Mouse (Mus musculus) heart, postnatal 0 days (tissue): ENCODE measurements around the gene Glo1. TPM values are rescaled to one million over a fixed set of nuclear protein-coding genes. Genes with fewer than 3 reads are reported as not detected.

ENCODE experiments used
- ATAC-seq: fragments of 200-750 bp; cut with Nextera tagmentation; 2 replicates; pipeline ENCODE4 v1.8.0; 2017; ENCODE audit warnings: low read depth, moderate number of reproducible peaks, moderate library complexity; ENCODE audit not compliant: insufficient read depth
- DNase-seq: peaks from one replicate; pipeline ENCODE4 v3.0.0-alpha.2; 2016; ENCODE audit warnings: low spot score
- H3K27ac ChIP-seq: fragments of 300-500 bp; sonication (generic); 2 replicates; pipeline ENCODE4 v1.5.1; 2014; ENCODE audit warnings: low read depth, mild to moderate bottlenecking
- H3K27me3 ChIP-seq: fragments of 300-500 bp; sonication (generic); 2 replicates; pipeline ENCODE4 v1.6.1; 2014; ENCODE audit warnings: low read length, mixed read lengths; ENCODE audit not compliant: control insufficient read depth, insufficient read depth
- H3K36me3 ChIP-seq: fragments of 300-500 bp; sonication (generic); replicated peaks from 2 replicates; pipeline ENCODE4 v1.6.1; 2014; ENCODE audit warnings: low read length, mixed read lengths; ENCODE audit not compliant: control insufficient read depth, insufficient read depth
- H3K4me1 ChIP-seq: fragments of 300-500 bp; sonication (generic); 2 replicates; pipeline ENCODE4 v1.6.1; 2014; ENCODE audit warnings: antibody characterized with exemption; ENCODE audit not compliant: control insufficient read depth, insufficient read depth
- H3K4me2 ChIP-seq: fragments of 300-500 bp; sonication (generic); 2 replicates; pipeline ENCODE4 v1.6.1; 2014; ENCODE audit warnings: low read depth, mild to moderate bottlenecking, low read length, moderate library complexity
- H3K4me3 ChIP-seq: fragments of 300-500 bp; sonication (generic); 2 replicates; pipeline ENCODE4 v1.5.1; 2014; ENCODE audit warnings: low read depth, low read length
- H3K9ac ChIP-seq: fragments of 300-500 bp; sonication (generic); replicated peaks from 2 replicates; pipeline ENCODE4 v1.6.1; 2014; ENCODE audit warnings: low read depth, low read length, mixed read lengths
- H3K9me3 ChIP-seq: fragments of 300-500 bp; sonication (generic); replicated peaks from 2 replicates; pipeline ENCODE4 v1.6.1; 2016; ENCODE audit warnings: low read length; ENCODE audit not compliant: control insufficient read depth
- CTCF ChIP-seq: IDR thresholded peaks from 2 replicates; pipeline ENCODE4 v1.5.1; 2016; ENCODE audit warnings: antibody characterized with exemption, control low read depth, low read depth
- EP300 ChIP-seq: IDR thresholded peaks from 2 replicates; pipeline ENCODE4 v1.6.1; 2016; ENCODE audit warnings: antibody characterized with exemption, low read depth
- WGBS: fragments of 180-500 bp; shearing (Covaris S2); extraction: QIAGEN DNeasy Blood & Tissue Kit; methylation state at CpG from one replicate; pipeline ENCODE4 v1.1.7; 2014; 5-methylcytosine and 5-hydroxymethylcytosine counted together
- polyA plus RNA-seq: library from polyadenylated mRNA; unstranded; fragments of >200 nt; fragmentation: Nextera tagmentation; extraction: Ambion mirVana; gene quantifications from 2 replicates; pipeline ENCODE4 v1.2.1, GENCODE M21; 2015
- total RNA-seq: library from RNA; depleted of rRNA; stranded (reverse); fragments of >200 nt; gene quantifications from 2 replicates; pipeline ENCODE4 v1.2.3, GENCODE M21; 2014; ENCODE audit warnings: low replicate concordance

Gene Glo1
- total and polyA plus RNA-seq, 2 experiments from 2014 or later, result 143 to 184 TPM

DNA sequence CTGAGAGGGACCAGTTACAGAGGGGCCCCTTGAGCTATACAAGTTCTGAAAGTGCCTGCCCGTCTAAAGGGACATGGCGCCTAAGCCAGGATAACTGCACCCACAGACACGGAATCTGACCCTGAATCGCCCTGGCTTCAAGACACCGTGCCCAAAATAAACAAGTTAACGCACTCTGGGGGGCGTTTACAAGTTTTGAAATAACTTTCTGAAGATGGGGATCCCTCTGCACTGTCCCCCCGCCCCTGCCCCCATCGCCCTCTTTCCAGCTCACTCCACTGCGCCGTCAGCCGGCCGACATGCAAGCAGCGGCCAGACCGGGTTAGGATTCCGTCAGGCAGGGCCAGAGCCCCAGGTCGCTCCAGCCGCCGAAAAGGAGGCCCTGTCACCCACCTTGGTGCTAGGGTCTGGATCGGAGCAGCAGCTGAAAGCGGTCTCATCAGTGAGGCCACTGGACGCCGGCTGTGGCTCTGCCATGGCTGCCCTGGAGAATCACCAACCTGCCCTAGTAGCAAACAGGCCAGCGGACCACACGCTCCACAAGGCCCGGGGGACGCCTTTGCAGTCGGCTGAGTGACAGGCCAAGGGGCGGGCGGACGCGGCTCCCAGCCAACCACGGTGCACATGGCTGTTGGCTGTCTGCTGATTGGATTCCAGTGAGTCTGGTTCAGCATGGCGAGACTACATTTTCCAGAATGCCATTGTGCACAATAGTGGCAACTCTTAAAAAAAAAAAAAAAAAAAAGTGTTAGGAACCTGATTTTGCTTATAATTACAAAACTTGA lies 14.4 kb downstream of the Glo1 start:
- H3K36me3 ChIP-seq, result no peaks in the 10 kb centered on the region

DNA sequence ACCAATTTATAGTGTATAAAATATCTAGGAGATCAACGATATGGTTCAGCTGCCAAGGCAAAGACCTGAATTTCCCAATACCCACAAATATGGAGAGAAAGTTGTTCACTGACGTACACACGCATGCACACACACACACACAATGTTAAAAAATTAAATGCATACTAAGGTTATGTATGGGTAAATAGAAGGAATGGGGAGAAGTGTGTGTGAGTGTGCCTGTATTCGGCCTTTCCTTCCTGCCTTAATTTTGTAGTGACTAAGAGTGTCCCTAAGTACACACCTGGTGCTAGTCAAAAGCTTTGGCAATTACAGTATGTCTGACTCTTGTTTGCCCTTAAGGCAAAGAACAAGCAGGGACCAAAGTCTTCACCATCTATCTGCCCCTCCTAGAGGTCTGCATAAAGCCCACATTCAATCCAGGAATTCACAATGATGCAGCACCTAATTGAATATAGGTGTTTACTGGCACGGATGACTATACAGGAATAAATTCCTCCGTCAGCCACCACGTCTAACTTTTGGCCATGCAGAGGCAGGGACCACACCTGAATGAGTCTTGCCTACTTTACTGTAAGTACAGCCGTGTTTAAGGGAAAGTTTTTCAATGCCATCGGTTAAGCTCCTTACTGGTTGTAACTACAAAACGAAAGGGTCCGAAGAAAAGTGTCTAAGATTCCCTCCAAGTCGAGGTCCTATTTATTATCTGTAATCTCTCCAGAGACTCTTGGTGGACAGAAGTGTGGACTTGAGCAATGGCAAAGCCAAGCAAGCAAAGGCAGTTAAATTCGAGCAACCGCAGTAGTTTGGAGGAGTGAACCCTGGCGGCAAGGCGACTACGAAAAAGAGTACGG lies 15.2 kb downstream of the Glo1 start:
- TF ChIP-seq EP300, result no peak
- no peak for TF ChIP-seq CTCF
- ATAC-seq (no peak), DNase-seq (no peak)
- Histone ChIP-seq H3K4me2 (peak overlapping the region; percentile 72), H3K9me3 (no peaks in the 10 kb centered on the region), H3K27ac (peak overlapping the region; percentile 96), H3K36me3 (no peaks in the 10 kb centered on the region), H3K4me3 (peak overlapping the region; percentile 93), H3K9ac (peak overlapping the region; percentile 91), H3K27me3 (no peaks in the 10 kb centered on the region), H3K4me1 (peaks cover 29% of the 10 kb centered on the region)
- WGBS, result 25% methylated on average over 18 of the region's 18 CpGs

More for the DNA sequence above, 14.4 kb downstream of the Glo1 start:
- Histone ChIP-seq H3K27me3 (no peaks in the 10 kb centered on the region), H3K4me2 (peak overlapping the region; percentile 72), H3K27ac (peak overlapping the region; percentile 96), H3K9ac (peak overlapping the region; percentile 91), H3K9me3 (no peaks in the 10 kb centered on the region), H3K4me3 (peak overlapping the region; percentile 93), H3K4me1 (peaks cover 29% of the 10 kb centered on the region)
- DNase-seq, result peak; percentile 98
- ATAC-seq, result peak; percentile 100
- under 1% methylated on average over 32 of the region's 34 CpGs for WGBS
- TF ChIP-seq CTCF (0 out of 2 replicates have a peak, but pooled peaks have one; percentile 3), EP300 (no peak)

DNA sequence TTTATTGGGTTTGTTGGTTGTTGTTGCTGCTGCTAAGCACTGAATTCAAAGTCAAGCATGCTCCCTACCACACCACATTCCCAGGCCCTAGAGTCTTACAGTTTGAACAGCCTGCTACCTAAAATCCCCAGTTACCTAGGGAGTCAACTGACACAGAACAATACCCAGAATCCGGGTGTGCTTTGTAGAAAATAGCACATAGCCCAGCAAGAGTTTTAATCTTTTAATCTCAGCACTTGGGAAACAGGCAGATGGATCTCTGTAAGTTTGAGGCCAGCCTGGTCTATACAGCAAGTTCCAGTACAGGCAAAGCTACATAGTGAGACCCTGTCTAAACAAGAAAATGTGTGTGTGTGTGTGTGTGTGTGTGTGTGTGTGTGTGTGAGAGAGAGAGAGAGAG lies 15.9 kb downstream of the Glo1 start:
- Histone ChIP-seq H3K9me3 (no peaks in the 10 kb centered on the region), H3K27me3 (no peaks in the 10 kb centered on the region), H3K4me2 (no peak overlapping the region), H3K4me3 (no peak overlapping the region), H3K36me3 (no peaks in the 10 kb centered on the region), H3K9ac (no peak overlapping the region), H3K4me1 (peaks cover 29% of the 10 kb centered on the region), H3K27ac (no peak overlapping the region)
- WGBS, result 77% methylated on average over 1 of the region's 1 CpGs
- TF ChIP-seq EP300 (no peak), CTCF (no peak)
- ATAC-seq (no peak), DNase-seq (no peak)

DNA sequence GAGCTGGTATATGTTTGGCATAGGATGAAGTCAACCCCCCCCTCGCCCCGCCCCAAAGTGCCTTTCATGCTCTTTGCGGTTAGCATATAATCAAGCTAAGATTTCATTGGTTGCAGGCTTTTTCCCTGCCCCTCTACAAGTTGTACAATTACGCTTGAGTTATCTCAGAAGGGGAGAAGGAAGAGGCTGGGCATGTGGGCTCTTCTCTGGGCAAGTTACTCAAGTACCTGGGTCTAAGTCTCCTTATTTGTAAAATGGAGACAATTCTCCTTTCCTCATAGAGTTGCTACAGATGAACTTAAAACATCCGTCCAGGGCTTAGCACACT lies 16.7 kb downstream of the Glo1 start:
- H3K4me2 ChIP-seq, result no peak overlapping the region
- DNase-seq, result no peak
- no peak overlapping the region for H3K4me3 ChIP-seq
- no peaks in the 10 kb centered on the region for H3K27me3 ChIP-seq
- no peaks in the 10 kb centered on the region for H3K9me3 ChIP-seq
- H3K36me3 ChIP-seq, result no peaks in the 10 kb centered on the region
- no peak for ATAC-seq
- WGBS, result 98% methylated on average over 5 of the region's 5 CpGs
- peaks cover 29% of the 10 kb centered on the region for H3K4me1 ChIP-seq
- no peak for TF ChIP-seq CTCF
- no peak for TF ChIP-seq EP300
- H3K27ac ChIP-seq, result no peak overlapping the region
- no peak overlapping the region for H3K9ac ChIP-seq

DNA sequence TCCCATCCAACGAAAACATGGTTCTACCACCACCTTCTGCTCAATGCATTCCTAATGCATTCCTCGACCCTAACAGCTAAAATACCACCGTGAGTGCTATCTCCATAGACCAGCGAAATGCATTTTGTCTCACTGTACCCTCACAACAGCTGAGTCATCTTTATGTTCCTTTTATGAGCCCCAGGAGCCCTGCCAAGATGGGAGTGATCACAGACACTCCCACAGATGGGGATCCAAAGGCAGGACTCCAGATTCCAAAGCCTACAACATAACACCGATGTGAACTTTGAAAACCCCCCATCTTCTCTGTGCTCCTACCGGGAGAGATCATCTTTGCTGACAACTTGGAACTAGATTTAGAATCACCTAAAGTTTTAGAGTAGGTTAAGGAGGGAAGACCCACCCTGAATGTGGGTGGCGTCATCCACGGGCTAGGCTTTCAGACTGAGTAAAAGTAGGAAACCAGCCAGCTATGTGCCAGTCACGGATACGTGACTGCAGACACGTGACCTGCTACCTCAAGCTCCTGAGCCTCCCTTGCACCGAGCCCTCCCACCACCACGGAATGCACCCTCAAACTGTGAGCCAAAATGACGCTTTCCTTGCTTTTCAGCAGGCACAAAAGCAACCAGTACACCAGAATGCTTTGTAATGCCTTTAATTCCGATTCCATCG lies 17.2 kb downstream of the Glo1 start:
- DNase-seq (no peak), ATAC-seq (no peak)
- Histone ChIP-seq H3K4me2 (no peak overlapping the region), H3K27me3 (no peaks in the 10 kb centered on the region), H3K4me1 (peaks cover 29% of the 10 kb centered on the region), H3K9ac (no peak overlapping the region), H3K9me3 (no peaks in the 10 kb centered on the region), H3K27ac (no peak overlapping the region), H3K36me3 (no peaks in the 10 kb centered on the region), H3K4me3 (no peak overlapping the region)
- TF ChIP-seq CTCF, result no peak
- no peak for TF ChIP-seq EP300
- 57% methylated on average over 16 of the region's 16 CpGs for WGBS
